Mouse (Mus musculus): ENCODE measurements at regions not wholly inside any gene's neighbourhood (a gene's known extent, or its start where the extent isn't known, plus 50 kb on each side); places are given as distances from the start of the nearest gene placed in this dataset.
A peak's percentile ranks its signal among the peaks of the same experiment; 100 is the strongest.

- Histone ChIP-seq H3ac (ENCODE audit: control insufficient read depth, insufficient read length, low read depth) (no peak overlapping the region), H3K79me2 (ENCODE audit: control insufficient read depth, insufficient read depth) (no peaks in the 10 kb centered on the region), H3K4me3 (ENCODE audit: insufficient read depth, poor library complexity, severe bottlenecking) (no peak overlapping the region), H3K27me3 (ENCODE audit: control insufficient read depth, insufficient read depth, insufficient read length) (no peaks in the 10 kb centered on the region), H3K36me3 (ENCODE audit: control insufficient read depth, insufficient read depth) (no peaks in the 10 kb centered on the region), H3K79me3 (ENCODE audit: low read depth) (no peaks in the 10 kb centered on the region)
- no peak for TF ChIP-seq MYOD1 (IDR thresholded peaks at IDR 0.05; ENCODE audit: control insufficient read depth, insufficient read length, low read depth)
- TF ChIP-seq CTCF (IDR thresholded peaks at IDR 0.05; ENCODE audit: control insufficient read depth, insufficient read depth, insufficient read length): no peak
- no peak for TF ChIP-seq MYOG (IDR thresholded peaks at IDR 0.05; ENCODE audit: control insufficient read depth, extremely low read depth, insufficient read length)
- no peak for TF ChIP-seq MAX (IDR thresholded peaks at IDR 0.05)
- TF ChIP-seq USF1 (IDR thresholded peaks at IDR 0.05; ENCODE audit: low read depth): no peak
- TF ChIP-seq FOSL1 (IDR thresholded peaks at IDR 0.05; ENCODE audit: insufficient read depth, low read length, poor library complexity, severe bottlenecking): no peak
- TF ChIP-seq CEBPB (IDR thresholded peaks at IDR 0.05; ENCODE audit: low read depth): no peak
Observed at GRCm38 (mm10) chr2:48373086-48373485, 440.8 kb upstream of the Acvr2a start.

GRCm38 (mm10) chr2:48374302-48374701 lies 439.6 kb upstream of the Acvr2a start:
- TF ChIP-seq CEBPB (IDR thresholded peaks at IDR 0.05; ENCODE audit: low read depth) (no peak), MYOG (IDR thresholded peaks at IDR 0.05; ENCODE audit: control insufficient read depth, extremely low read depth, insufficient read length) (no peak), MYOD1 (IDR thresholded peaks at IDR 0.05; ENCODE audit: control insufficient read depth, insufficient read length, low read depth) (no peak), USF1 (IDR thresholded peaks at IDR 0.05; ENCODE audit: low read depth) (no peak), MAX (IDR thresholded peaks at IDR 0.05) (no peak), FOSL1 (IDR thresholded peaks at IDR 0.05; ENCODE audit: insufficient read depth, low read length, poor library complexity, severe bottlenecking) (no peak), CTCF (IDR thresholded peaks at IDR 0.05; ENCODE audit: control insufficient read depth, insufficient read depth, insufficient read length) (no peak)
- no peak overlapping the region for H3K4me3 ChIP-seq (ENCODE audit: insufficient read depth, poor library complexity, severe bottlenecking)
- no peaks in the 10 kb centered on the region for H3K36me3 ChIP-seq (ENCODE audit: control insufficient read depth, insufficient read depth)
- H3K79me2 ChIP-seq (ENCODE audit: control insufficient read depth, insufficient read depth): no peaks in the 10 kb centered on the region
- no peak overlapping the region for H3ac ChIP-seq (ENCODE audit: control insufficient read depth, insufficient read length, low read depth)
- no peaks in the 10 kb centered on the region for H3K79me3 ChIP-seq (ENCODE audit: low read depth)
- no peaks in the 10 kb centered on the region for H3K27me3 ChIP-seq (ENCODE audit: control insufficient read depth, insufficient read depth, insufficient read length)

- TF ChIP-seq FOSL1 (IDR thresholded peaks at IDR 0.05; ENCODE audit: insufficient read depth, low read length, poor library complexity, severe bottlenecking) (no peak), MAX (IDR thresholded peaks at IDR 0.05) (no peak), MYOD1 (IDR thresholded peaks at IDR 0.05; ENCODE audit: control insufficient read depth, insufficient read length, low read depth) (no peak), USF1 (IDR thresholded peaks at IDR 0.05; ENCODE audit: low read depth) (no peak), CEBPB (IDR thresholded peaks at IDR 0.05; ENCODE audit: low read depth) (no peak), CTCF (IDR thresholded peaks at IDR 0.05; ENCODE audit: control insufficient read depth, insufficient read depth, insufficient read length) (no peak), MYOG (IDR thresholded peaks at IDR 0.05; ENCODE audit: control insufficient read depth, extremely low read depth, insufficient read length) (no peak)
- H3K79me3 ChIP-seq (ENCODE audit: low read depth): no peaks in the 10 kb centered on the region
Observed at GRCm38 (mm10) chr2:48378160-48378559, 435.7 kb upstream of the Acvr2a start.

DNA sequence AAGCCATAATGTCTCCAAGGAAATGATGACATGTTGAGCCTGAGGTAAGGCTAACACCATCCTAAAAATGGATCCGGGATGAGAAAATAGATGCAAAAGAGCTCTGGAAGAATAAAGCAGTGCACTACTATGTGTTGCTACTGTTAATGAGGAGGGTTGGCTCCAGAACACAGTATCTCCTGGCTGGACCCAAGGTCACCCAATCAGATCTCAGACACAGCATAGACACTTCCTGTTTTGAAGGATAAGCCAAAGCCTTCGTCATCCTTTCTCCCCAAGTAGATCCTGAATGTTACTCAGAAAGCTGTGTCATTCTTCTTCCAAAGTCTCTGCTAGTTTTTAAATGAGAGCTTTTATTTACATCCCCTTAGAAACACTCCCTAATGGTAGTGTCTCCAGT lies 435.2 kb upstream of the Acvr2a start:
- Histone ChIP-seq H3K4me3 (ENCODE audit: insufficient read depth, poor library complexity, severe bottlenecking) (no peak overlapping the region), H3K27me3 (ENCODE audit: control insufficient read depth, insufficient read depth, insufficient read length) (no peaks in the 10 kb centered on the region), H3ac (ENCODE audit: control insufficient read depth, insufficient read length, low read depth) (no peak overlapping the region), H3K79me3 (ENCODE audit: low read depth) (no peaks in the 10 kb centered on the region), H3K79me2 (ENCODE audit: control insufficient read depth, insufficient read depth) (no peaks in the 10 kb centered on the region), H3K36me3 (ENCODE audit: control insufficient read depth, insufficient read depth) (no peaks in the 10 kb centered on the region)
- TF ChIP-seq CEBPB (IDR thresholded peaks at IDR 0.05; ENCODE audit: low read depth): no peak
- TF ChIP-seq MYOD1 (IDR thresholded peaks at IDR 0.05; ENCODE audit: control insufficient read depth, insufficient read length, low read depth): no peak
- no peak for TF ChIP-seq MYOG (IDR thresholded peaks at IDR 0.05; ENCODE audit: control insufficient read depth, extremely low read depth, insufficient read length)
- no peak for TF ChIP-seq FOSL1 (IDR thresholded peaks at IDR 0.05; ENCODE audit: insufficient read depth, low read length, poor library complexity, severe bottlenecking)
- TF ChIP-seq USF1 (IDR thresholded peaks at IDR 0.05; ENCODE audit: low read depth): no peak

More at GRCm38 (mm10) chr2:48378160-48378559, 435.7 kb upstream of the Acvr2a start:
- no peaks in the 10 kb centered on the region for H3K79me2 ChIP-seq (ENCODE audit: control insufficient read depth, insufficient read depth)
- H3K4me3 ChIP-seq (ENCODE audit: insufficient read depth, poor library complexity, severe bottlenecking): no peak overlapping the region
- H3K27me3 ChIP-seq (ENCODE audit: control insufficient read depth, insufficient read depth, insufficient read length): no peaks in the 10 kb centered on the region
- no peaks in the 10 kb centered on the region for H3K36me3 ChIP-seq (ENCODE audit: control insufficient read depth, insufficient read depth)
- H3ac ChIP-seq (ENCODE audit: control insufficient read depth, insufficient read length, low read depth): no peak overlapping the region

DNA sequence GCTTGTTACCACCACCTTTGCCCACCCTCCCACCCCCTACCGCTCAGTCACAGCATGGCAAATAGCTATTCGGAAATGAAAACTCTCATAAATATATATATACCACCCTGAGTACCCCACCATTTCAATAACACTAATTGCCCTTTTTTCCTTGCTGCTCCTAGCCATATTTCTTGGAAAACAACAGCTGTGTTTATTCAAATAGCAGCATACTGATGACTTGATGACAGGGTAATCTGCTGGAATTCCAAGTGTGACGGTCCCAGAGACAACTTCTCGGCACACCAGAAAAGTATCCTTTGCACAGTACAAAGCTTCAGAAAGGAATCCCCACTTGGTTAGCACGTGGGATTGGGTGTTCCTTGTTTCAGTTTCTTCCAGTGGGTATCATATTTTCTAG lies 433.8 kb upstream of the Acvr2a start:
- TF ChIP-seq MAX (IDR thresholded peaks at IDR 0.05) (no peak), MYOD1 (IDR thresholded peaks at IDR 0.05; ENCODE audit: control insufficient read depth, insufficient read length, low read depth) (peak; percentile 81)
- Histone ChIP-seq H3K79me2 (ENCODE audit: control insufficient read depth, insufficient read depth) (no peaks in the 10 kb centered on the region), H3K4me3 (ENCODE audit: insufficient read depth, poor library complexity, severe bottlenecking) (no peak overlapping the region), H3K27me3 (ENCODE audit: control insufficient read depth, insufficient read depth, insufficient read length) (no peaks in the 10 kb centered on the region), H3K79me3 (ENCODE audit: low read depth) (no peaks in the 10 kb centered on the region), H3K36me3 (ENCODE audit: control insufficient read depth, insufficient read depth) (no peaks in the 10 kb centered on the region), H3ac (ENCODE audit: control insufficient read depth, insufficient read length, low read depth) (no peak overlapping the region)

DNA sequence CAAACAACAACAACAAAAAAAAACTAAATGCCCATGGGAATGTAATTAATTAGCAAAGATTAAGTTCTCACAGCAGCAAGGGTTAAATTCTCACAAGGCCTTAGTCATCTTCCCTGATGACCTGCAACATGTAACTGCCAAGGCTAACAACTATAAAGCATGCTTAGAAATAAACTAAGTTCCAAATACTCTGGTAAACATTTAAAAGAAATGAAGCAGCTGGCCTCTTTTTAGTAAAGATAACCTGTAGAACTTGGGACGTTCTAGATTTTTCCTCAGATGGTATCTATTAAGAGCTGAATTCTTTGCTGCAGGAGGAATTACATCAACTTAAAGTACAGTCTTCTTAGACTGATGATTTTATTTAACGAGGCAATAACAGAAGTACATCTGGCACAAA lies 433.1 kb upstream of the Acvr2a start:
- Histone ChIP-seq H3K4me3 (ENCODE audit: insufficient read depth, poor library complexity, severe bottlenecking) (no peak overlapping the region), H3ac (ENCODE audit: control insufficient read depth, insufficient read length, low read depth) (no peak overlapping the region), H3K79me2 (ENCODE audit: control insufficient read depth, insufficient read depth) (no peaks in the 10 kb centered on the region), H3K79me3 (ENCODE audit: low read depth) (no peaks in the 10 kb centered on the region), H3K27me3 (ENCODE audit: control insufficient read depth, insufficient read depth, insufficient read length) (no peaks in the 10 kb centered on the region), H3K36me3 (ENCODE audit: control insufficient read depth, insufficient read depth) (no peaks in the 10 kb centered on the region)
- no peak for TF ChIP-seq MYOD1 (IDR thresholded peaks at IDR 0.05; ENCODE audit: control insufficient read depth, insufficient read length, low read depth)
- TF ChIP-seq CEBPB (IDR thresholded peaks at IDR 0.05; ENCODE audit: low read depth): no peak
- TF ChIP-seq FOSL1 (IDR thresholded peaks at IDR 0.05; ENCODE audit: insufficient read depth, low read length, poor library complexity, severe bottlenecking): no peak
- no peak for TF ChIP-seq USF1 (IDR thresholded peaks at IDR 0.05; ENCODE audit: low read depth)
- TF ChIP-seq MYOG (IDR thresholded peaks at IDR 0.05; ENCODE audit: control insufficient read depth, extremely low read depth, insufficient read length): no peak
- TF ChIP-seq MAX (IDR thresholded peaks at IDR 0.05): no peak
- TF ChIP-seq CTCF (IDR thresholded peaks at IDR 0.05; ENCODE audit: control insufficient read depth, insufficient read depth, insufficient read length): no peak

All from C2C12 (cell line).